Mouse (Mus musculus): ENCODE data around the gene Ykt6. TPM values are rescaled to one million over a fixed set of nuclear protein-coding genes. Genes with fewer than 3 reads are reported as not detected.

Gene Ykt6
- total and polyA plus RNA-seq, 3 experiments: 79.8 to 117 (median 95.8) TPM

DNA sequence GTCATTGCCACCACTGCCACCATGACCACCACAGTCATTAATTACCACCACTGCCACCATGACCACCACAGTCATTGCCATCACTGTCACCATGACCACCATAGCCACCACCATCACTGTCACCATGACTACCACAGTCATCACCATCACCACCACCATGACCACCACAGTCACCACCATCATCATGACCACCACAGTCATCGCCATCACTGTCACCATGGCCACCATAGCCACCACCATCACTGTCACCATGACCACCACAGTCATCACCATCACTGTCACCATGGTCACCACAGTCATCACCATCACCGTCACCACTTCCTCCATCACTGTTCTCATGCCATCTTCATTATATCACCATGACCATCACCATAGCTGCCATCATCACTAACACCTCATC is 43.0 kb downstream of the Ykt6 start:
- in situ Hi-C loops (cut with MboI; ENCODE audit: low pct_ligation_motif_present, low pct_unique_long_range_greater_than_20kb, low sequenced_read_pairs) (loop anchor here (5.0 kb wide), 2 partner anchors 199 to 269 kb away; partner anchors contain the start of gene Ddx56), dilution Hi-C loops (cut with MboI; ENCODE audit: extremely low pct_ligation_motif_present, extremely low pct_unique_long_range_greater_than_20kb, low sequenced_read_pairs) (no loop called here)
- Histone ChIP-seq H3K9me3 (replicated peaks; ENCODE audit: low read length) (no peaks in the 10 kb centered on the region), H3K4me1 (ENCODE audit: control insufficient read depth in 1 of 2, insufficient read depth in 2 of 2) (peaks cover 37 to 51% of the 10 kb centered on the region in 2 experiments), H3K4me3 (replicated peaks in 1 of 3; ENCODE audit: low read depth in 2 of 3, low read length in 2 of 3, poor library complexity in 1 of 3) (peak overlapping the region in 1 of 3 experiments; percentile 0), H3K27ac (ENCODE audit: insufficient read depth, low read depth) (no peak overlapping the region), H3K4me2 (ENCODE audit: insufficient read depth, low read depth, poor library complexity, severe bottlenecking) (no peak overlapping the region), H3K79me2 (replicated peaks; ENCODE audit: control insufficient read depth, extremely low read depth, insufficient read depth, poor library complexity, severe bottlenecking) (no peaks in the 10 kb centered on the region), H3K9ac (ENCODE audit: insufficient read depth, low read depth) (no peak overlapping the region), H3K27me3 (replicated peaks) (no peaks in the 10 kb centered on the region), H3K36me3 (replicated peaks in 1 of 2; ENCODE audit: control insufficient read depth in 1 of 2, insufficient read depth in 1 of 2, low read length in 1 of 2) (peaks cover 0 to 2% of the 10 kb centered on the region in 2 experiments)
- TF ChIP-seq MEF2A (IDR thresholded peaks at IDR 0.05; ENCODE audit: borderline replicate concordance, low read depth, low read length): no peak
- no peak for TF ChIP-seq EP300 (IDR thresholded peaks at IDR 0.05; ENCODE audit: low read length)
- no peak for TF ChIP-seq E2F4 (IDR thresholded peaks at IDR 0.05; ENCODE audit: insufficient replicate concordance, low read depth, low read length)
- TF ChIP-seq RCOR1 (conservative IDR thresholded peaks at IDR 0.05; ENCODE audit: low read depth, low read length): no peak
- DNase-seq (ENCODE audit: extremely low read depth): no peak

DNA sequence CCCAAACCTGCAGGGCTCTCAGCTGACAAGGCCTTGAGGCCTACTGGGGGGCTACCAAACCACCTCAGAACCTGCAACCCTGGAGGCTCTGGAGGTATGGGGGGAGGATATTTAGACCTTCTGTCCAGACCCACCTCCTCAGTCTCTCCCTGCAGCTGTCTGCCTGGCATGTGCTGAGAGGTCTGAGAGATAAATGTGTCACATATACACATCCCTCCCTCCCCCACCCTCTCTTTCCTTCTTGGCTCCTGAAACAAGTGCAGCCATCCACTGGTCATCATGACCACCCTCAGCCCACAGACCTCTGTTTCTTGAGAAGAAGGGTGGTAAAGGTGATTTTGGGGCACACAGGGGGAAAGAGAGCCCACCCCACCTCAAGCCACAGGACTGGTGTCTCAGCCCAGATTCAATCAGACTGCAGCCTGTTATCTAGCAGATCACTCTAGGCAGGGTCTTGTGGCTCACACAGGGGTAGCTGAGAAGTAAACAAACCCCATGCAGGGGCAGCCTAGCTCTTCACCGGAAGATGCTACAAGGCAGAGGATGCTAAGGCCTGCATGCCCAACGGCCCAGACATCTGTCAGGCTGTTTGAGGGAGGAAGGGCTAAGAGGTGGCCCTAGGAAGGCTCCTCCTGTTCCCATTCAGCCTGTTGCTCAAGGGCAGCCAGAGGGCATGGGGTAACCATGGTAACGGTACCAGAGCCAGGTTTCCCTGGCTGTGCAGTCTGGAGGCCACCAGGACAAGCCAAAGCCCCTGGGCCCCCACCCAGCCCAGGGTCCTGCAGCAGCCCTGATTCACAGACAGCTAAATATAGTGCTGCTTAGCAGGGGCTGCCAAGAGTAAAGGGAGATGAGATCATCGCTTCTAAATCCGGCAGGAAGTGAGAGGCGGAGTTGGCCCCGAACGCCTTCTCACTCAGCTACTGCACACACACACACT is 44.6 kb downstream of the Ykt6 start:
- DNase-seq (ENCODE audit: extremely low read depth): peak; percentile 89
- TF ChIP-seq CHD2 (IDR thresholded peaks at IDR 0.05; ENCODE audit: low read length): 0 out of 2 replicates have a peak, but pooled peaks have one; percentile 17
- TF ChIP-seq IRF4 (IDR thresholded peaks at IDR 0.05; ENCODE audit: low read depth, low read length): peak; percentile 53
- TF ChIP-seq EP300 (IDR thresholded peaks at IDR 0.05; ENCODE audit: low read length): no peak
- peak; percentile 37; the same call in 1 of the 2 replicates for TF ChIP-seq NELFE (IDR thresholded peaks at IDR 0.05; ENCODE audit: low read depth, low read length)
- TF ChIP-seq ETS1 (conservative IDR thresholded peaks at IDR 0.05; ENCODE audit: low read depth, low read length): peak; percentile 69; the same call in 1 of the 2 replicates
- TF ChIP-seq UBTF (IDR thresholded peaks at IDR 0.05; ENCODE audit: low read depth, low read length): no peak
- peak; percentile 46 for TF ChIP-seq POLR2A (IDR thresholded peaks at IDR 0.05; ENCODE audit: low read depth, low read length)
- peak; percentile 85 for TF ChIP-seq JUND (conservative IDR thresholded peaks at IDR 0.05; ENCODE audit: low read depth, low read length)
- TF ChIP-seq JUN (IDR thresholded peaks at IDR 0.05; ENCODE audit: insufficient read depth, low read depth, low read length): peak; percentile 95
- 0 out of 2 replicates have a peak, but pooled peaks have one; percentile 14 for TF ChIP-seq MXI1 (IDR thresholded peaks at IDR 0.05; ENCODE audit: low read depth, low read length)
- peak; percentile 96 for TF ChIP-seq MEF2A (IDR thresholded peaks at IDR 0.05; ENCODE audit: borderline replicate concordance, low read depth, low read length)
- no peak for TF ChIP-seq MAX (IDR thresholded peaks at IDR 0.05; ENCODE audit: low read length)
- Histone ChIP-seq H3K9ac (ENCODE audit: insufficient read depth, low read depth) (no peak overlapping the region), H3K4me2 (ENCODE audit: insufficient read depth, low read depth, poor library complexity, severe bottlenecking) (peak overlapping the region; percentile 59), H3K36me3 (replicated peaks in 1 of 2; ENCODE audit: control insufficient read depth in 1 of 2, insufficient read depth in 1 of 2, low read length in 1 of 2) (peaks cover 0 to 2% of the 10 kb centered on the region in 2 experiments), H3K27me3 (replicated peaks) (no peaks in the 10 kb centered on the region), H3K79me2 (replicated peaks; ENCODE audit: control insufficient read depth, extremely low read depth, insufficient read depth, poor library complexity, severe bottlenecking) (no peaks in the 10 kb centered on the region), H3K9me3 (replicated peaks; ENCODE audit: low read length) (no peaks in the 10 kb centered on the region), H3K4me3 (replicated peaks in 1 of 3; ENCODE audit: low read depth in 2 of 3, low read length in 2 of 3, poor library complexity in 1 of 3) (no peak overlapping the region), H3K27ac (ENCODE audit: insufficient read depth, low read depth) (peak overlapping the region; percentile 60), H3K4me1 (ENCODE audit: control insufficient read depth in 1 of 2, insufficient read depth in 2 of 2) (peaks cover 37 to 44% of the 10 kb centered on the region in 2 experiments)
- dilution Hi-C loops (cut with MboI; ENCODE audit: extremely low pct_ligation_motif_present, extremely low pct_unique_long_range_greater_than_20kb, low sequenced_read_pairs) (no loop called here), in situ Hi-C loops (cut with MboI; ENCODE audit: low pct_ligation_motif_present, low pct_unique_long_range_greater_than_20kb, low sequenced_read_pairs) (loop anchor here (5.0 kb wide), 2 partner anchors 197 to 267 kb away; partner anchors contain the start of gene Ddx56)
